Mouse (Mus musculus): ENCODE data around the gene Olfm4. TPM values are rescaled to one million over a fixed set of nuclear protein-coding genes. Genes with fewer than 3 reads are reported as not detected.

Gene Olfm4
- polyA plus RNA-seq, 1 experiment from 2014 or later = 0.18 TPM

DNA sequence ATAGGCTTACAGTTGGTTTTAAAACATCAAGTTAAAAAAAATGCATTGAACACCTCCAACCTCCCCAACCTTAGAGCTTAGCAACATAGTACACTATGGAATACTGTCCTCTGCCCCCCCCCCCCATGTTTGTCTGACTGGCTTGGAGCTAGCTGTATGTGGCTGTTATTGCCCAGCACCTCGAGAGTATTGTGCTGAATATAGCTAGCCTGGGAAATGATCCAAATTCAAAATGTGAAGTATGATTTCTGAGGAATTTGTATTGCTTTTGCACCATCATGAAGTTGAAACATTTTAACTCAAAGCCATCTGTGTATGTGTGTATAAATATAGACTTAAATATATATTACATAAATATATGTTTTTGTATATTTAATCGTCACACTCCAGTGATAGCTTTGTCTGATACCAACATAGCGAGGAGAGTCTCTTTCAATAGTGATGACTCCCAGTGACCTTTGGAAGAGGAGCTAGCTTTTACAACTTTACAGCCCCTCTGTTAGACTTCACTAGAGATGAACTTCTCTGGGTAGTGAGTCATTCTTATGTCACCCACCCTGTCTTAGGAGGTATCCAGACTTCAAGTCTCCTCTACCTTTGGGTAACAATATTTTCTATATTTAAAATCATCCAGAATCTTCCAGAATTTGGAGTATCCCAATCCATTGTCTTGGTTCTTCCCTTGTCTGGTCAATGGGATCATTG lies 45.6 kb downstream of the Olfm4 start:
- Histone ChIP-seq H3K36me3 (no peaks in the 10 kb centered on the region), H3K9ac (no peak overlapping the region), H3K4me3 (no peak overlapping the region), H3K4me2 (no peak overlapping the region), H3K4me1 (replicated peaks) (no peaks in the 10 kb centered on the region), H3K27ac (ENCODE audit: poor library complexity, severe bottlenecking) (no peak overlapping the region), H3K27me3 (replicated peaks) (no peaks in the 10 kb centered on the region), H3K9me3 (replicated peaks) (no peaks in the 10 kb centered on the region)
- no peak for ATAC-seq (ENCODE audit: insufficient number of reproducible peaks, low FRiP score)
- WGBS = 75% methylated on average over 3 of the region's 3 CpGs

DNA sequence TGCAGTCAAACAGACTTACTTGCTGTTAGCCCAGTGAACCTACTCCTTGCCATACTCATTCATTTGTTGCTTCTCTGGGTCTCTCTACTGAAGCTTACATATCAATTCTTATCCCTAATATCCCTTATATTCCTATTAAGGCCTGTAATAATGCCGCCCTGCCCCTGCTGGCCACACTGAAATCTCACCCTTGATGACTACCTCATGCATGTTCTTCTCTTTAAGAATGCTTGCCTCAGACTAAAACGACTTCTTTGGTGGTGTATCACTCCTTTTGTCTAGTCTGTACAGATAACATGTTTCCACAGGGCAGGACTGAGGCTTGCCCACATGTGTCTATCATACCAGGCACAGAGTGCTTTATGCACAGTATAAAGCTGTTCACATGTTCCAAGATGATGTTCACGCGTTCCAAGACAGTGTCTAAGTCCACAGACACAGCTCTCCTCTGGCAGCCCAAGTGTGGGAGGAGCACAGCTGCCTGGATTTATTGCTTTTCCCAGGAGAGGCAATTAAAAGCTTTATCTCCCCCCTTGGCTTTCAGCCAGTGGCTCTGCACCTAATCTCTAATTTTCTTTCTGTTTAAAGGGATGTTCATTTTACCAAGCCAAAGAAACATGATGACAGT lies 55.9 kb downstream of the Olfm4 start:
- no peaks in the 10 kb centered on the region for H3K9me3 ChIP-seq (replicated peaks)
- H3K27me3 ChIP-seq (replicated peaks) = no peaks in the 10 kb centered on the region
- no peak overlapping the region for H3K9ac ChIP-seq
- no peak overlapping the region for H3K4me2 ChIP-seq
- no peak overlapping the region for H3K4me3 ChIP-seq
- no peaks in the 10 kb centered on the region for H3K4me1 ChIP-seq (replicated peaks)
- ATAC-seq (ENCODE audit: insufficient number of reproducible peaks, low FRiP score) = 0 out of 2 replicates have a peak, but pooled peaks have one; percentile 45
- H3K36me3 ChIP-seq = no peaks in the 10 kb centered on the region
- H3K27ac ChIP-seq (ENCODE audit: poor library complexity, severe bottlenecking) = no peak overlapping the region
- WGBS = 53% methylated on average over 4 of the region's 4 CpGs

DNA sequence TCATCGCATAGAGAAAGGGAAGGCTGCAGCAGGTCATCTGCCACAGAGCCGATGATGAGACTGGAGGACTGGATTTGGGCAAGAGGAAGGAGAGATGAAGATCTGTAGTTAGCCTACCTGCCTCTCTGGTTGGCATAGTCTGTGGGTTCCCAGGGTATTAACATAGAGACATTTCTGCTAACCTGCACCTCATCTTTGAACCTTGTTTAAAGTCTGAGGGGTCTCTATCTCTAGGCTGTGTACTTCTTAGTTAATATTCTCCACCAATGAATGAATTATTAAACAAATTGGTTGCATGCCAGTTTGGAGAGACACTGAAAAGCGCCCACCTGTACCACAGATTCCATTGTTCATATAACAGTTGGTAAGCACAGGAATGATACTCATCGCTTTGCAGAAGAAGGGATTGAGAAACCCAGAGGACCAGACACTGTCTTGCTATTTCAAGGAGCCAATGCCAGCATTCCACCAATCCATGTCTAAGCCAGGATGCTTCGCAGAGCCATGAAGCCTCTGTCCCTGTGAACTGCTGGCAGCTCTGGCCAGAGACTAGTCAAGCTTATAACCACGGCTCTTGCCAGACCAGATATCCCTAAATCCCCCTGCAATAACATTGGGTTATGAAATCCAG lies 62.3 kb downstream of the Olfm4 start:
- Histone ChIP-seq H3K27ac (ENCODE audit: poor library complexity, severe bottlenecking) (no peak overlapping the region), H3K4me1 (replicated peaks) (no peaks in the 10 kb centered on the region), H3K4me3 (no peak overlapping the region), H3K36me3 (no peaks in the 10 kb centered on the region), H3K9ac (no peak overlapping the region), H3K4me2 (no peak overlapping the region), H3K27me3 (replicated peaks) (no peaks in the 10 kb centered on the region), H3K9me3 (replicated peaks) (no peaks in the 10 kb centered on the region)
- no peak for ATAC-seq (ENCODE audit: insufficient number of reproducible peaks, low FRiP score)
- 77% methylated on average over 6 of the region's 6 CpGs for WGBS

DNA sequence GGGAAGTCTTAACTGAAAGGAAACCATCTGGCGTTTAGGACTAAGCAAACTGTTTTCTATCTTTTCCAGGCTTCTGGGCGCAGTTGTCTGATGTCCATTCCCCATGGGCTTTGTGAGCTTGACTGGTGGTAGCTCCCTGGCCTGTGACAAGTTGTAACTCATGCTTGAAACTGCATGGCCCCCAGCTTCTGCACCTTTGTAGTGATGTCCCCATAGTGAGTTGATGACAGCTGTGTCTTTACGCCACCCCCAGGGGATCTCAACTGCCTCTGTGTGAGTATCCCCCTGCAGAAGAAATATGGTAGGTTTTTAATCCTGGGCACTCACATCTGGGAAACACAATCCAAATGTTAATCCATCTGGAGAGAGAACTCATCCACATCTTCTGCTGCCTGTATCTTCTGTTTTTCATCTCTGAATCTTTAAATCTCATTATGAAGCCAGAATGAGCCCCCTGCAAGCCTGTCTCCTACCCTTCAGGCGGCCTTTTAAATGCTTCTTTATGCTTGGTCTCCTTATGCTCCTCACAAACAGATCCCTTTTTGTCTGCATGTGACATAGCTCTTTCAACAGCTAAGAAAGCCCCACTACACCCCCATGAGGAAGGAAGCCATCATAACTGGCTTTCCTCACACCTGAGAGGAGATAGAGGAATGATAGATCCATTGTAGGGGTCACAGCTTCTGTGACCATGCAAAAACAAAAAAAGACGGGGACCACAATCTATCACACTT lies 63.7 kb downstream of the Olfm4 start:
- no peak overlapping the region for H3K4me3 ChIP-seq
- H3K36me3 ChIP-seq = no peaks in the 10 kb centered on the region
- H3K9ac ChIP-seq = no peak overlapping the region
- WGBS = 46% methylated on average over 5 of the region's 5 CpGs
- no peak overlapping the region for H3K27ac ChIP-seq (ENCODE audit: poor library complexity, severe bottlenecking)
- no peak overlapping the region for H3K4me2 ChIP-seq
- no peaks in the 10 kb centered on the region for H3K4me1 ChIP-seq (replicated peaks)
- no peak for ATAC-seq (ENCODE audit: insufficient number of reproducible peaks, low FRiP score)
- no peaks in the 10 kb centered on the region for H3K27me3 ChIP-seq (replicated peaks)
- no peaks in the 10 kb centered on the region for H3K9me3 ChIP-seq (replicated peaks)

DNA sequence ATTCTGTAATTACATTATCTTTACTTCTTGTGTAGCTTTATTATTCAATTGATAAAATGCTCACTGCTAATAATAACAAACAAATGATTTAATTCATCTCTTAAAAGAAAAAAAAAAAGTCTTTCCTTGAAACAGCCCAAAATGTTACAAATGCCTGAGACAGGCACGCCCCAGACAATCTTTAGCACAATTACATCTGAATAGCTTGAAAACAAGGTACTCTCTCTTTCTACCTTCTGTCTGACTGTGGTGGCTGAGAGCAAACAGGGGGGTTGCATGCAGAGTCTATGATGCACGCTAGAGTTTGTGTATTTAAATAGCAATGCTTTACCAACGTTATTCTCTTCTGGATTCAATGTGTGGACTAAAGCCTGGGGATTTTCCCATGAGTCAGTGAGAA lies 71.8 kb downstream of the Olfm4 start:
- H3K27ac ChIP-seq (ENCODE audit: poor library complexity, severe bottlenecking) = no peak overlapping the region
- H3K36me3 ChIP-seq = no peaks in the 10 kb centered on the region
- H3K9ac ChIP-seq = no peak overlapping the region
- H3K27me3 ChIP-seq (replicated peaks) = no peaks in the 10 kb centered on the region
- H3K9me3 ChIP-seq (replicated peaks) = no peaks in the 10 kb centered on the region
- no peak overlapping the region for H3K4me2 ChIP-seq
- 0 out of 2 replicates have a peak, but pooled peaks cover 2% of the 10 kb centered on the region for H3K4me1 ChIP-seq (replicated peaks)
- 68% methylated on average over 3 of the region's 3 CpGs for WGBS
- no peak overlapping the region for H3K4me3 ChIP-seq
- no peak for ATAC-seq (ENCODE audit: insufficient number of reproducible peaks, low FRiP score)

DNA sequence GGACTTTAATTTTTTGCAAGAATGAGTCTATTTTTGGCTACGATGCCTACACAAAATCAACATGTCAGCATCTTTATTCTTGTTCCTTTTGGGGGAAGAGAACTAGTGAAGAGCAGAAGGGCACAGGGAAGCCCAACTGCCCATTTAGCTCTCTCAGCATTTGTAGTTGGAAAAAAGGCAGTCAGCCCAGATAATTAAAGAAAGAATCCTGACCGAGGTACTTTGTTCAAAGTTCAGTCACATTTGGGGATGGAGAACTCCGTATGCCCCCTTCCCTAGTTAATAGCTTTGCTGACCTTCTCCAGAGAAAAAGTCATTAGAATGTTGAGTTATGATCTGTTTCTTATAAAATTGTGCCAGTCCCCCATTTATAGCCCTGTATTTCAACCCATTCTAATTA lies 77.8 kb downstream of the Olfm4 start:
- ATAC-seq (ENCODE audit: insufficient number of reproducible peaks, low FRiP score) = no peak
- H3K36me3 ChIP-seq = no peaks in the 10 kb centered on the region
- no peaks in the 10 kb centered on the region for H3K27me3 ChIP-seq (replicated peaks)
- no peaks in the 10 kb centered on the region for H3K9me3 ChIP-seq (replicated peaks)
- H3K4me3 ChIP-seq = no peak overlapping the region
- H3K27ac ChIP-seq (ENCODE audit: poor library complexity, severe bottlenecking) = no peak overlapping the region
- no peak overlapping the region for H3K9ac ChIP-seq
- 75% methylated on average over 3 of the region's 3 CpGs for WGBS
- no peak overlapping the region for H3K4me2 ChIP-seq
- H3K4me1 ChIP-seq (replicated peaks) = 0 out of 2 replicates have a peak, but pooled peaks cover 2% of the 10 kb centered on the region

DNA sequence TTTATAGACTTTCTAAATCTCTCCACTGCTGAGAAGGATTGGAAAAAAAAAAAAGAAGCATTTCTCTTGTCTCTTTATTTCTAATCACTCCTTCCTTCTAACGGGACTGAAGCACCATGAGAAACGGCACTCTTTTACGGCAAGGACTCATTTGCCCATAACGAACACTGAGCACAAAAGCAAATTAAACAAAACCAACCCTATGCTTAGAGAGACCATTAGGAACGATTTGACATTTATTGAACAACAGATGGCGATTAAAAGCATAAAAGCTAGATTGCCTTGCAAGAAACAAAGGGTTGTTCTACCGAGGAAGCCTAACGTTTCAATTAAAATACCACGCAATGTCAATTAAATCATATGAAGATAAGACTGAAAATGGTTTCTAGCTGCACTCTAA lies 79.0 kb downstream of the Olfm4 start:
- WGBS = 85% methylated on average over 9 of the region's 9 CpGs
- Histone ChIP-seq H3K9ac (no peak overlapping the region), H3K4me1 (replicated peaks) (0 out of 2 replicates have a peak, but pooled peaks cover 2% of the 10 kb centered on the region)

DNA sequence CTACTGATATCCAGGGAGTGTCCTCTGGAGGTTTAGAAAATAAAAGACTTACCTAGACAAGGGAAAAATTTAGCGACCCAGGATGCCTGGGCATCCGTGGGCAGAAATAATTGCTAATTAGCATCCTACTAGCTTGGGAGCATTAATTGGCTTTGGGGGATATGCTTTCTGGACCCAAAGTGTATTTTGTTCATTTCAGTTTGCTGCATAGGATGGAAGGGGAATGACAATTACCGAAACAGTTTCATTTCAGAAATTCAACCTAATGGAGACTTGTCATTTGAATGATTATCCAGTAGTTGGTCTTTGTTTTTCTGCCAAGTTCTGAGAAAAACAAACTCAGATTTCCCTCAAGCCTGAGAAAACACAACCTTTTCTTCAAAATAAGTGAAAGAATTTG lies 86.7 kb downstream of the Olfm4 start:
- H3K9me3 ChIP-seq (replicated peaks) = no peaks in the 10 kb centered on the region
- no peak overlapping the region for H3K9ac ChIP-seq
- H3K36me3 ChIP-seq = no peaks in the 10 kb centered on the region
- no peak for ATAC-seq (ENCODE audit: insufficient number of reproducible peaks, low FRiP score)
- WGBS = 80% methylated on average over 3 of the region's 3 CpGs
- H3K27me3 ChIP-seq (replicated peaks) = no peaks in the 10 kb centered on the region
- no peak overlapping the region for H3K4me3 ChIP-seq
- H3K27ac ChIP-seq (ENCODE audit: poor library complexity, severe bottlenecking) = no peak overlapping the region
- no peak overlapping the region for H3K4me2 ChIP-seq
- H3K4me1 ChIP-seq (replicated peaks) = no peaks in the 10 kb centered on the region

More for the DNA sequence above, 79.0 kb downstream of the Olfm4 start:
- Histone ChIP-seq H3K36me3 (no peaks in the 10 kb centered on the region), H3K27me3 (replicated peaks) (no peaks in the 10 kb centered on the region), H3K9me3 (replicated peaks) (no peaks in the 10 kb centered on the region), H3K27ac (ENCODE audit: poor library complexity, severe bottlenecking) (no peak overlapping the region), H3K4me3 (no peak overlapping the region), H3K4me2 (no peak overlapping the region)
- ATAC-seq (ENCODE audit: insufficient number of reproducible peaks, low FRiP score) = no peak

Other genes starting within 250 kb of the Olfm4 start
- 0.21 and 0.42 TPM in 2 replicates for gene Pcdh8, start 212.8 kb upstream of the Olfm4 start, polyA plus RNA-seq (2016; fragmentation: Nextera tagmentation; extraction: Ambion mirVana)